Mouse (Mus musculus): Measurements from ENCODE around the gene Smim20.

GRCm38 (mm10) chr5:53261999-53262398 is 4.9 kb upstream of the Smim20 start:
- no peak for TF ChIP-seq CTCF (IDR thresholded peaks at IDR 0.05; ENCODE audit: extremely low read depth, insufficient read length, insufficient replicate concordance, low read depth, low read length)
- no peak for TF ChIP-seq POLR2A (IDR thresholded peaks at IDR 0.05; ENCODE audit: low read depth, low read length)
